Mouse (Mus musculus) lung, adult 2 months (tissue): ENCODE results near the gene Snx11.

Experiments
- CTCF ChIP-seq: fragments of 200-500 bp; IDR thresholded peaks from 2 replicates; pipeline ENCODE4 v1.5.1; 2011; ENCODE audit warnings: mild to moderate bottlenecking, low read length, control low read depth; ENCODE audit not compliant: insufficient read depth
- POLR2A ChIP-seq: fragments of 200-500 bp; IDR thresholded peaks from 2 replicates; pipeline ENCODE4 v1.6.1; 2011; ENCODE audit warnings: low read depth, mild to moderate bottlenecking, control low read depth, low read length, borderline replicate concordance; ENCODE audit errors: extremely low read depth

- TF ChIP-seq CTCF (no peak), POLR2A (no peak)
Measured at GRCm38 (mm10) chr11:96771274-96771975, 5.9 kb downstream of the Snx11 start.
